Mouse (Mus musculus): ENCODE data around the gene Lrmda. TPM values are rescaled to one million over a fixed set of nuclear protein-coding genes. Genes with fewer than 3 reads are reported as not detected.
A peak's percentile ranks its signal among the peaks of the same experiment; 100 is the strongest.
"Not testable (repeated sequence)": the region's sequence is repeated elsewhere in the genome, so short reads cannot be mapped to it uniquely, and the experiment has no call there.

Gene Lrmda
- polyA plus RNA-seq, 1 experiment from 2014 or later: 0.23 TPM

DNA sequence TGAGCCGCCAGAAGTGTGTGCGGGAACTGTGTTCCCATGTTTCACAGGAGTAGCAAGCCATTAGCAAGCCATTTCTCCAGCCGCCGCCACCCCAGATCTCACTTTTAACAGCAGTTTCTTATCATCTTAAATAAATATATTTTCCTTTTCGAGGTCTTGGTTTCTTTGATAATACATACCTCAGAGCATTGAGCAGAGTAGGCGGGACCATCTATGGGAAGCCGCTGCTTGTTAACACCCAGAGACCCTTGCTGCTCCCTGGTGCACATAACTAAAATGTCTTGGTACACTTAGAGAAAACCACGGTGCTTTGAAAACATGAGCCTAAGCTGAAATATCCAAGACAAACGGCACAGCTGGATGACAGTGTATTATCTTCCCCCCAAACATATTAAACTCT is 562.6 kb downstream of the Lrmda start:
- Histone ChIP-seq H3K36me3 (no peaks in the 10 kb centered on the region), H3K9me3 (replicated peaks) (no peaks in the 10 kb centered on the region), H3K4me3 (no peak overlapping the region), H3K4me1 (0 out of 2 replicates have a peak, but pooled peaks cover 4% of the 10 kb centered on the region), H3K27me3 (replicated peaks) (no peaks in the 10 kb centered on the region), H3K4me2 (no peak overlapping the region), H3K9ac (no peak overlapping the region), H3K27ac (no peak overlapping the region)
- ATAC-seq: no peak
- WGBS (ENCODE audit: insufficient replicate concordance): 73% methylated on average over 9 of the region's 9 CpGs

DNA sequence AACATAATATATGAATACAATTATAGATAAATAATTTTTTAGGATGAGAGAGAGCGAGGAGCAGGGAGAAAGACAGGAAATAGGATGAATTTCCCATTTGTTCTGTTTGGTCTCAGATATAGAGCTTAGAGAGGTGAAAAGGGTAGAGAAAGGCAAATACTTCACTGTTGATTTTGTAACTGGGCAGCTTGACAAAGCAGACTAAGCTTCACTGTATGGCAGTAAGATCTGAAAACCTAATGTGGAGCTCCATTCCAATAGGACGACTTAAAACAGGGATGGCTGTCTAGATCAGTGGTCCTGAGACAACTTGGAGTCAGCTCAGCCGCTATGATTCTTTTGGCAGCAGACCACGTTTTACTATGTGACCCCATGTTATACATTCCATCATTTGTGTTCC is 566.8 kb downstream of the Lrmda start:
- ATAC-seq: peak; percentile 42; the same call in 1 of the 2 replicates
- Histone ChIP-seq H3K9me3 (replicated peaks) (no peaks in the 10 kb centered on the region), H3K36me3 (no peaks in the 10 kb centered on the region), H3K9ac (no peak overlapping the region), H3K4me1 (peaks cover 4% of the 10 kb centered on the region; the same call in 1 of the 2 replicates), H3K4me3 (no peak overlapping the region), H3K4me2 (no peak overlapping the region), H3K27ac (0 out of 2 replicates have a peak overlapping the region, but pooled peaks have one; percentile 54), H3K27me3 (replicated peaks) (no peaks in the 10 kb centered on the region; the same call in 1 of the 2 replicates)
- 56% methylated on average over 4 of the region's 4 CpGs for WGBS (ENCODE audit: insufficient replicate concordance)

DNA sequence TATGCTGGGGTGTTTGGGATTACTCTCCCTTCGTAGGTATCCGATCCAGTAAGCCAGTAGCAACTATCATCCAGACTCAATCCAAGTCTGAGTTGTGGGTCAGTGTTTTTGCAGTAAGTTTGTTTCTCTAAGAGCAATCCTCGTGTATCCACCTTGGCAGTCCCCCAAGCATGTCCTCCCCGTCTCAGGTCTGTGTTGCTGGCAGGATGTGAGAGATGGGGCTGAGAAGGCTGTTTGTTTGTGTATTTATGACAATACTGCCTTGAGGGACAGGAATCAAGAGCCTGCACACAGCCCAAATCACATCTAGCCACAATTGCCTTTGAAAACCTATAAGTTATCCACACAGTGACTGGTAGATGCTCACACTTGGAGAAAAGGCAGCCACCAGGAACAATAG is 567.3 kb downstream of the Lrmda start:
- Histone ChIP-seq H3K36me3 (no peaks in the 10 kb centered on the region), H3K4me2 (no peak overlapping the region), H3K4me3 (no peak overlapping the region), H3K9me3 (replicated peaks) (no peaks in the 10 kb centered on the region), H3K27ac (peak overlapping the region; percentile 54; the same call in 1 of the 2 replicates), H3K4me1 (peaks cover 4% of the 10 kb centered on the region; the same call in 1 of the 2 replicates), H3K27me3 (replicated peaks) (no peaks in the 10 kb centered on the region; the same call in 1 of the 2 replicates), H3K9ac (no peak overlapping the region)
- 66% methylated on average over 4 of the region's 4 CpGs for WGBS (ENCODE audit: insufficient replicate concordance)
- ATAC-seq: no peak

DNA sequence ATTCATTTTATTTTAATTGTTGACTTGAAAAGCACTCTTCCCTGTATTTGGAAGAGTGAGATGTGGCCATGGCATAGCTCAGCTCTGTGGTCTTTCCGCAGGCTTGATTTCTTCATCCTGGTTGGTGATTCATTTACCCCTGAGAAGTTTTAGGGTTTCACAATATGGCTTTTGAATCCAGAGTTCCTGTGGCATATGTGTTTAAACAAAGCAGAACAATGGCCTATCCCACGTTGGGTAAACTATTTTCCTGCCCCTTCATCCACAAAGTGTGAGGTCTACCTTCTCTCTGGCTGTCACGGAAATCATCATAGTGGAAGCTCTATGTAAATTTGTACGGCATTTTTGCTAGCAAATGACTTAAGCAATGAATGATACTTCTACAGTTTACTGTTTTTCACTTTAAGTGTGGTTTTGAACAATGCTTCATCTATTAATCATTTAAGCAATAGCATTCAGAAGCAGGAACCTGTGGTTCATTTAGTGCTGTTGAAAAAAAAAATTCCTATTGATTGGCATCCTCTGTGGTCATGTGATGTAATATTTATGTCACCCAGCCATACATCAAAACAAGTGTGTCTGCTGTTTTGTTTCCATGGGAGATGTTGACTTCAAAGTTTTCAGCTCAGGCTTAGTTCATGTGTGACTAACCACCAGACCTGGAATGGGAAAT is 567.9 kb downstream of the Lrmda start:
- Histone ChIP-seq H3K27me3 (replicated peaks) (no peaks in the 10 kb centered on the region; the same call in 1 of the 2 replicates), H3K4me2 (no peak overlapping the region), H3K36me3 (no peaks in the 10 kb centered on the region), H3K9ac (no peak overlapping the region), H3K9me3 (replicated peaks) (no peaks in the 10 kb centered on the region), H3K27ac (no peak overlapping the region), H3K4me3 (no peak overlapping the region), H3K4me1 (peaks cover 4% of the 10 kb centered on the region; the same call in 1 of the 2 replicates)
- no peak for ATAC-seq
- WGBS (ENCODE audit: insufficient replicate concordance): 59% methylated on average over 4 of the region's 4 CpGs

DNA sequence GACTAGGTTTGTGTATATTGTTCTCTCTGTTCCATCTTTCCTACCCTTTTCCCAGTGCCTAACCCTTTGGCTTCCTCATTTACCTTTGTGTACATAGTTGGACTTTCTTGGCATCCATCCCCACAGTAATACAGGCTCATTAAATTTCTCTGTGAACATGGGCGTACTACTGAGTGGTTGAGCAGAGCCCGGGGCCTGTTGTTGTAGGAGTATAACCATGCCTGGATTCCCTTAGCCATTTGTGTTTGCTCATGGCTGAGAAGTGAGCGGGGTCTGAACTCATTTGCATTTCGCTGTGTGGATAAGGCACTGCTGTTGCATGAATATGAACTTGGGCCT is 568.4 kb downstream of the Lrmda start:
- H3K27ac ChIP-seq: no peak overlapping the region
- no peaks in the 10 kb centered on the region for H3K9me3 ChIP-seq (replicated peaks)
- no peak overlapping the region for H3K4me3 ChIP-seq
- 79% methylated on average over 4 of the region's 4 CpGs for WGBS (ENCODE audit: insufficient replicate concordance)
- no peak overlapping the region for H3K4me2 ChIP-seq
- no peaks in the 10 kb centered on the region; the same call in 1 of the 2 replicates for H3K27me3 ChIP-seq (replicated peaks)
- H3K4me1 ChIP-seq: peaks cover 4% of the 10 kb centered on the region; the same call in 1 of the 2 replicates
- no peak for ATAC-seq
- no peaks in the 10 kb centered on the region for H3K36me3 ChIP-seq
- no peak overlapping the region for H3K9ac ChIP-seq

DNA sequence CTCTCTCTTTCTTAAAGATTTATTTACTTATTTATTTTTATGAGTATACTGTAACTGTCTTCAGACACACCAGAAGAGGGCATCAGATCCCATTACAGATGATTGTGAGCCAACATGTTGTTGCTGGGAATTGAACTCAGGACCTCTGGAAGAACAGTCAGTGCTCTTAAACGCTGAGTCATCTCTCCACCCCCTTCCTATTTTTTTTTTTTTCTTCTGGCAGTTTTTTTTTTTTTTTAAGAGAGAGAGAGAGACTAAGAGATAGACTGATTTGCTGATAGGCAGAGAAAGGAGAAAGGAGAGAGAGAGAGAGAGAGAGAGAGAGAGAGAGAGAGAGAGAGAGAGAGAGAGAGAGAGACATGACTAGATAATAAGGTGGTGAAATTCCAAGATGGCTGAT is 568.9 kb downstream of the Lrmda start:
- H3K9ac ChIP-seq; H3K9me3 ChIP-seq (replicated peaks); H3K27ac ChIP-seq; ATAC-seq; H3K27me3 ChIP-seq (replicated peaks); H3K4me1 ChIP-seq; H3K4me2 ChIP-seq; H3K36me3 ChIP-seq; H3K4me3 ChIP-seq: not testable (repeated sequence)
- 55% methylated on average over 1 of the region's 1 CpGs for WGBS (ENCODE audit: insufficient replicate concordance)

DNA sequence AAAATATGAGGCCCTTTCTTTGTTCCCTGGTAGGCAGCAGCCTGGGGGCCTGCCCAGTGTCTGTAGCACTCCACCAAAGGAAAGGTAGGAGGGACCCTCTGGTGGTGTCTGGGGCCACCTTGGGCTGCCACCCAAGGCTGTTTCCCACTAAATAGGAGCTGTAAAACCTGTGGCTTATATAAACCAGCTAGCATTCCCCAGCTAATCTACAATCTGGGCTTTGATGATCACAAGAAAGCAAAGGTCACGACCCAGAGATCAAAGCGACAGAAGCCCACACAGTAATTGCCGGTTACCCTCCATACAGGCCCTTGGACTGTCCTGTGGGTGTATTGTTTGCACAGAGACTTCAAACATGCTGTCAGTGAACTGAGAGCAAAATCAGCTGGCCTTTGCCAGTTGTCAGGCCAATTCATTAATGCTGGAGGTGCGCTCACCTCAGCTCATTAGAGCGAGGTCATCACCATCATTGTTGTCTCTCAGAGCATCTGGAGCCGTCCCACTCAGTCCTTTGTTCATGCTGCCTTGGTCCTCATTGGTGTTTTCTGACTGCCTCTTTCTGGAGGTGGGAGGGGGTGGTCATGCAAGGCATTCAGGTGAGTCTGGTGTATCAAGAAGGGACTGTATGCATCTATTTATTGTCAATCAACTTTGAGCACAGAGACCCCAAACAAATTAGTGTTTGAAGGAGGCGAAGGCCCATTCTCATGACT is 570.1 kb downstream of the Lrmda start:
- Histone ChIP-seq H3K27me3 (replicated peaks) (no peaks in the 10 kb centered on the region; the same call in 1 of the 2 replicates), H3K4me1 (peaks cover 4% of the 10 kb centered on the region; the same call in 1 of the 2 replicates), H3K4me2 (no peak overlapping the region), H3K9me3 (replicated peaks) (no peaks in the 10 kb centered on the region), H3K9ac (no peak overlapping the region), H3K36me3 (no peaks in the 10 kb centered on the region), H3K27ac (peak overlapping the region; percentile 39; the same call in 1 of the 2 replicates), H3K4me3 (no peak overlapping the region)
- WGBS (ENCODE audit: insufficient replicate concordance): 66% methylated on average over 7 of the region's 7 CpGs
- peak; percentile 81 for ATAC-seq

DNA sequence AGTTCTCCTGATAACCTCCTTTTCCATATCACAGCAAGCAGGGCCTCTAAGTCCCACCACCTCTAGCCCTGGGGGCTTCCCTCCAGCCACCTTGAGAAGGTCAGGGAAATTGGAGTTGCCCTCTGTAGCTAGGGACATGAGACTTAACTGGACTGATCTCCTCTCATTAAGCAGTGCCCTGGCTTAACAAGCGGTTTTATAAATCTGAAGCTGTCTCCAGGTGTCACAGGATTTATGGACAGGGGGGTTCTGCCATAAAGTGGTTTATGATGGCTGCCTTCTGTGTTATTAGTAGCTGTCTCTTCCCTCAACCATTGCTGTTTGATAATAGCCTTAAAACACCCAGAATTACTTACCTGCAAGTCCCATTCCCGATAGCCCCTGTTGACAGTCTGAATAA is 571.7 kb downstream of the Lrmda start:
- WGBS (ENCODE audit: insufficient replicate concordance): 52% methylated on average over 2 of the region's 2 CpGs
- Histone ChIP-seq H3K4me3 (no peak overlapping the region), H3K9me3 (replicated peaks) (no peaks in the 10 kb centered on the region), H3K36me3 (no peaks in the 10 kb centered on the region), H3K4me1 (peaks cover 4% of the 10 kb centered on the region; the same call in 1 of the 2 replicates), H3K4me2 (no peak overlapping the region), H3K27ac (no peak overlapping the region), H3K27me3 (replicated peaks) (no peaks in the 10 kb centered on the region; the same call in 1 of the 2 replicates), H3K9ac (no peak overlapping the region)
- ATAC-seq: no peak

DNA sequence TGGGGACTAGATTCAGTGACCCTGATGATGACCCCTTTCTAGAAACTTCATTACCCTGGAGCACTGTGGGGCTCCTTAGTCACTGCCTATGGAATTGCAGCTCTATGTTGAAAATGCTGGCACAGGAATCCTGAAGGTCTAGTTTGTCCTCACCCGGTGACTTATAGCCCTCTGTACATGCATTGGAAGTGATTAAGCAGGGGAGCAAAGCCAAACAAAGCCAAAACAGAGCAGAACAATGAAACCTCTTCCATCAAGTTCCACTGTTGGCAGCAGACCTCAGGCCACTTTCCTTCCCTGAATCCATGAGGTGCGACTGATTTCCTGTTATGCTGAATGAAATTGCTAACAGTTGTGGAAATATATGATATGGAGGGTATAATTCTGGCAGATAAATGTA is 578.0 kb downstream of the Lrmda start:
- H3K9ac ChIP-seq: no peak overlapping the region
- ATAC-seq: no peak
- 75% methylated on average over 2 of the region's 2 CpGs for WGBS (ENCODE audit: insufficient replicate concordance)
- H3K4me1 ChIP-seq: no peaks in the 10 kb centered on the region
- no peaks in the 10 kb centered on the region for H3K9me3 ChIP-seq (replicated peaks)
- no peaks in the 10 kb centered on the region for H3K27me3 ChIP-seq (replicated peaks)
- no peaks in the 10 kb centered on the region for H3K36me3 ChIP-seq
- H3K4me3 ChIP-seq: no peak overlapping the region
- H3K4me2 ChIP-seq: no peak overlapping the region
- no peak overlapping the region for H3K27ac ChIP-seq

DNA sequence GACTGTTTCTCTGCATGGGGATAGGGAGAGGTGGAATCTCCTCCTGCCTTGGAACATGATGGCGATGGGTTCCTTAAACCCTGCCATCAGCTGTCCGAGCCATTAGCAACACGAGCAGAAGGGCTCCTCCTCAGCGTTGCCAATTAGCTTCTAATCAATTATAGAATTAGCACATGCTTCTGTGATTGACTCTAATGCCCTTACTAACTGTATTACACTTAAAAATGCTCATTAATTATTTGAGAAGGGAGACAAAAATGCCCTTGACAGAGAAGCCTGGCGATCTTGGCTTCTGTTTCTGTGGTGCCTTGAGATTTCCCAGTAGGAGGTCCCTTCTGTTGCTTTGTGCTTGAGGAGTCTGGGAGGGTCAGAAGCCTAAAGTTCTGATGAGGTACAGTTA is 579.1 kb downstream of the Lrmda start:
- Histone ChIP-seq H3K9me3 (replicated peaks) (no peaks in the 10 kb centered on the region), H3K4me3 (no peak overlapping the region), H3K27me3 (replicated peaks) (no peaks in the 10 kb centered on the region), H3K27ac (no peak overlapping the region), H3K36me3 (no peaks in the 10 kb centered on the region), H3K4me1 (no peaks in the 10 kb centered on the region), H3K9ac (no peak overlapping the region), H3K4me2 (no peak overlapping the region)
- ATAC-seq: no peak
- 72% methylated on average over 5 of the region's 5 CpGs for WGBS (ENCODE audit: insufficient replicate concordance)

DNA sequence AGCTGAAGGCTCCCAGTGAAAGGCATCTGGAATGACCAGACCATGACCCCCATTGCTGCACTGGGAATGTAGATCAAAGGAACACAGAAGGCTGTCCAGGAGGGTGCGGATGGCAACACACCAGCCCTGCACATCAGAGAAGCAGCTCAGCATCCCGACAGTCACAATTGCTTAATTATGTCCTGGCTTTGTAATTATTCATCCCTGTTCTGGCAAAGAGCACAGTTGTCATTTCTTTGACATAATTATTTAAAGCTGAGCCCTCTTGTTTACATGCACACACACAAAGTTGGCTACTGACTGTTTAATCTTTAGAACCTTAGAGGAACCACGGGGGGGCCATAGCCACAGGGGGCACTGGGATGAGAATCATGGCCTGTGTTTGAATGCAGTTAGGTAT is 580.7 kb downstream of the Lrmda start:
- no peaks in the 10 kb centered on the region for H3K4me1 ChIP-seq
- no peak overlapping the region for H3K27ac ChIP-seq
- H3K4me2 ChIP-seq: no peak overlapping the region
- WGBS (ENCODE audit: insufficient replicate concordance): 62% methylated on average over 3 of the region's 3 CpGs
- no peak overlapping the region for H3K4me3 ChIP-seq
- H3K36me3 ChIP-seq: no peaks in the 10 kb centered on the region
- H3K9me3 ChIP-seq (replicated peaks): no peaks in the 10 kb centered on the region
- H3K9ac ChIP-seq: no peak overlapping the region
- no peak for ATAC-seq
- no peaks in the 10 kb centered on the region for H3K27me3 ChIP-seq (replicated peaks)

DNA sequence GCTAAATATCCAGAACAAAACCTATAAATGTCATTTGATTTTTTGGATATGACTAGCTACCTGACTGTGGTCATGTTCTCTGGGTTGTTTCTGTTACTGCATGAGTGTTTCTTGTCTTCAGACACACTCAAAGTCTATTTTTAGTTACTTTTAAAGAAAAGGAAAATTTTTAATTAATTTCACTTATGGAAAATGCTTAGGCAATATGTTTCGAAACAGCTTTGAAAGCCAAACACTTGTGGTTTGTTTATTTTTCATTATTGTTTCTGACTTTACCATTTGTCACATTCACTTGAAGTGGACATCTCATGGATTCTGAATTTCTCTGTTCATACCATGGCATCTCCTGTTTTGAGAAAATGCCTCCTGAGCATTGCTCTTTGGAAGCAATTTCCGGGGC is 582.8 kb downstream of the Lrmda start:
- H3K27me3 ChIP-seq (replicated peaks): no peaks in the 10 kb centered on the region
- no peaks in the 10 kb centered on the region for H3K9me3 ChIP-seq (replicated peaks)
- no peaks in the 10 kb centered on the region for H3K36me3 ChIP-seq
- 70% methylated on average over 2 of the region's 2 CpGs for WGBS (ENCODE audit: insufficient replicate concordance)
- no peak for ATAC-seq
- no peak overlapping the region for H3K4me3 ChIP-seq
- H3K4me2 ChIP-seq: no peak overlapping the region
- H3K9ac ChIP-seq: no peak overlapping the region
- no peak overlapping the region for H3K27ac ChIP-seq
- no peaks in the 10 kb centered on the region for H3K4me1 ChIP-seq
